Mouse (Mus musculus): Measurements from ENCODE around the gene Abhd4. TPM values are rescaled to one million over a fixed set of nuclear protein-coding genes. Genes with fewer than 3 reads are reported as not detected.

The Abhd4 gene
- polyA plus RNA-seq, 1 experiment from 2014 or later, result 36.6 TPM

GRCm38 (mm10) chr14:54232143-54232542 lies 21.8 kb upstream of the Abhd4 start:
- peaks cover 10% of the 10 kb centered on the region; the same call in 1 of the 2 replicates for H3K36me3 ChIP-seq
- no peak for ATAC-seq (ENCODE audit: low FRiP score, low read depth)
- 72% methylated on average over 9 of the region's 9 CpGs for WGBS
- H3K27me3 ChIP-seq, result peaks cover 5% of the 10 kb centered on the region; the same call in 1 of the 2 replicates
- no peak overlapping the region for H3K4me3 ChIP-seq
- H3K4me2 ChIP-seq (replicated peaks), result no peak overlapping the region
- 0 out of 2 replicates have a peak overlapping the region, but pooled peaks have one; percentile 22 for H3K27ac ChIP-seq (replicated peaks)
- no peaks in the 10 kb centered on the region for H3K9me3 ChIP-seq
- H3K4me1 ChIP-seq, result peaks cover 28% of the 10 kb centered on the region
- no peak overlapping the region for H3K9ac ChIP-seq (replicated peaks)

- H3K4me3 ChIP-seq, result no peak overlapping the region
- H3K4me1 ChIP-seq, result peaks cover 28% of the 10 kb centered on the region
- peaks cover 10% of the 10 kb centered on the region; the same call in 1 of the 2 replicates for H3K36me3 ChIP-seq
- WGBS, result 58% methylated on average over 9 of the region's 9 CpGs
- H3K27me3 ChIP-seq, result no peaks in the 10 kb centered on the region
- no peak overlapping the region for H3K4me2 ChIP-seq (replicated peaks)
- H3K9ac ChIP-seq (replicated peaks), result no peak overlapping the region
- no peak overlapping the region; the same call in 1 of the 2 replicates for H3K27ac ChIP-seq (replicated peaks)
- H3K9me3 ChIP-seq, result no peaks in the 10 kb centered on the region
- ATAC-seq (ENCODE audit: low FRiP score, low read depth), result no peak
Measured at GRCm38 (mm10) chr14:54232811-54233558, 21.0 kb upstream of the Abhd4 start.

- Histone ChIP-seq H3K9ac (replicated peaks) (no peak overlapping the region), H3K4me3 (no peak overlapping the region), H3K27me3 (no peaks in the 10 kb centered on the region), H3K4me2 (replicated peaks) (no peak overlapping the region), H3K27ac (replicated peaks) (0 out of 2 replicates have a peak overlapping the region, but pooled peaks have one; percentile 20), H3K4me1 (peaks cover 21% of the 10 kb centered on the region), H3K9me3 (no peaks in the 10 kb centered on the region), H3K36me3 (peaks cover 10% of the 10 kb centered on the region)
- no peak for ATAC-seq (ENCODE audit: low FRiP score, low read depth)
- WGBS, result 79% methylated on average over 16 of the region's 16 CpGs
Measured at GRCm38 (mm10) chr14:54233559-54234143, 20.3 kb upstream of the Abhd4 start.

- peaks cover 10% of the 10 kb centered on the region for H3K36me3 ChIP-seq
- H3K9me3 ChIP-seq, result no peaks in the 10 kb centered on the region
- 0 out of 2 replicates have a peak overlapping the region, but pooled peaks have one; percentile 31 for H3K9ac ChIP-seq (replicated peaks)
- H3K27me3 ChIP-seq, result no peaks in the 10 kb centered on the region
- peaks cover 13% of the 10 kb centered on the region for H3K4me1 ChIP-seq
- ATAC-seq (ENCODE audit: low FRiP score, low read depth), result no peak
- 0 out of 2 replicates have a peak overlapping the region, but pooled peaks have one; percentile 20 for H3K27ac ChIP-seq (replicated peaks)
- H3K4me3 ChIP-seq, result no peak overlapping the region
- WGBS, result 78% methylated on average over 20 of the region's 20 CpGs
- H3K4me2 ChIP-seq (replicated peaks), result no peak overlapping the region
Measured at GRCm38 (mm10) chr14:54234231-54235040, 19.6 kb upstream of the Abhd4 start.

GRCm38 (mm10) chr14:54235825-54236540 lies 18.0 kb upstream of the Abhd4 start:
- ATAC-seq (ENCODE audit: low FRiP score, low read depth), result no peak
- H3K4me1 ChIP-seq, result peaks cover 12% of the 10 kb centered on the region
- no peaks in the 10 kb centered on the region for H3K9me3 ChIP-seq
- no peaks in the 10 kb centered on the region for H3K27me3 ChIP-seq
- H3K27ac ChIP-seq (replicated peaks), result no peak overlapping the region
- H3K36me3 ChIP-seq, result peaks cover 18% of the 10 kb centered on the region
- H3K4me3 ChIP-seq, result no peak overlapping the region
- H3K9ac ChIP-seq (replicated peaks), result no peak overlapping the region
- no peak overlapping the region for H3K4me2 ChIP-seq (replicated peaks)
- 87% methylated on average over 5 of the region's 5 CpGs for WGBS

GRCm38 (mm10) chr14:54236881-54237280 lies 17.1 kb upstream of the Abhd4 start:
- Histone ChIP-seq H3K4me3 (no peak overlapping the region), H3K9me3 (no peaks in the 10 kb centered on the region), H3K27ac (replicated peaks) (no peak overlapping the region), H3K4me2 (replicated peaks) (no peak overlapping the region), H3K27me3 (no peaks in the 10 kb centered on the region), H3K4me1 (peaks cover 12% of the 10 kb centered on the region; the same call in 1 of the 2 replicates), H3K9ac (replicated peaks) (no peak overlapping the region), H3K36me3 (peaks cover 27% of the 10 kb centered on the region)
- 92% methylated on average over 5 of the region's 5 CpGs for WGBS
- no peak for ATAC-seq (ENCODE audit: low FRiP score, low read depth)

- H3K9ac ChIP-seq (replicated peaks), result no peak overlapping the region
- no peak overlapping the region for H3K4me2 ChIP-seq (replicated peaks)
- no peak overlapping the region for H3K4me3 ChIP-seq
- ATAC-seq (ENCODE audit: low FRiP score, low read depth), result peak; percentile 60; the same call in 1 of the 2 replicates
- H3K27me3 ChIP-seq, result no peaks in the 10 kb centered on the region
- H3K4me1 ChIP-seq, result peaks cover 7% of the 10 kb centered on the region
- peaks cover 35% of the 10 kb centered on the region for H3K36me3 ChIP-seq
- 25% methylated on average over 7 of the region's 7 CpGs for WGBS
- H3K27ac ChIP-seq (replicated peaks), result no peak overlapping the region
- no peaks in the 10 kb centered on the region for H3K9me3 ChIP-seq
Measured at GRCm38 (mm10) chr14:54239002-54239736, 14.8 kb upstream of the Abhd4 start.

GRCm38 (mm10) chr14:54240542-54240941 lies 13.4 kb upstream of the Abhd4 start:
- Histone ChIP-seq H3K27ac (replicated peaks) (no peak overlapping the region), H3K9ac (replicated peaks) (no peak overlapping the region), H3K27me3 (no peaks in the 10 kb centered on the region), H3K36me3 (peaks cover 25% of the 10 kb centered on the region), H3K4me1 (peaks cover 8% of the 10 kb centered on the region), H3K4me3 (no peak overlapping the region), H3K9me3 (no peaks in the 10 kb centered on the region), H3K4me2 (replicated peaks) (no peak overlapping the region)
- ATAC-seq (ENCODE audit: low FRiP score, low read depth), result no peak
- 81% methylated on average over 5 of the region's 5 CpGs for WGBS

GRCm38 (mm10) chr14:54244183-54244582 lies 9.8 kb upstream of the Abhd4 start:
- H3K4me3 ChIP-seq, result no peak overlapping the region
- no peaks in the 10 kb centered on the region for H3K27me3 ChIP-seq
- H3K4me2 ChIP-seq (replicated peaks), result no peak overlapping the region
- H3K9ac ChIP-seq (replicated peaks), result no peak overlapping the region
- peaks cover 41% of the 10 kb centered on the region for H3K36me3 ChIP-seq
- WGBS, result 48% methylated on average over 3 of the region's 3 CpGs
- no peak for ATAC-seq (ENCODE audit: low FRiP score, low read depth)
- no peaks in the 10 kb centered on the region for H3K9me3 ChIP-seq
- H3K4me1 ChIP-seq, result peaks cover 8% of the 10 kb centered on the region
- H3K27ac ChIP-seq (replicated peaks), result peak overlapping the region; percentile 63

GRCm38 (mm10) chr14:54246232-54246631 lies 7.8 kb upstream of the Abhd4 start:
- Histone ChIP-seq H3K9me3 (no peaks in the 10 kb centered on the region), H3K27ac (replicated peaks) (no peak overlapping the region), H3K4me1 (peaks cover 19% of the 10 kb centered on the region), H3K4me3 (no peak overlapping the region), H3K27me3 (no peaks in the 10 kb centered on the region), H3K9ac (replicated peaks) (no peak overlapping the region), H3K36me3 (peaks cover 33% of the 10 kb centered on the region), H3K4me2 (replicated peaks) (no peak overlapping the region)
- no peak for ATAC-seq (ENCODE audit: low FRiP score, low read depth)
- WGBS, result 91% methylated on average over 3 of the region's 3 CpGs

- no peak overlapping the region for H3K4me2 ChIP-seq (replicated peaks)
- no peak overlapping the region for H3K27ac ChIP-seq (replicated peaks)
- H3K4me3 ChIP-seq, result no peak overlapping the region
- H3K9me3 ChIP-seq, result no peaks in the 10 kb centered on the region
- H3K36me3 ChIP-seq, result peaks cover 19% of the 10 kb centered on the region; the same call in 1 of the 2 replicates
- peaks cover 24% of the 10 kb centered on the region for H3K4me1 ChIP-seq
- ATAC-seq (ENCODE audit: low FRiP score, low read depth), result no peak
- 80% methylated on average over 9 of the region's 9 CpGs for WGBS
- H3K27me3 ChIP-seq, result no peaks in the 10 kb centered on the region
- H3K9ac ChIP-seq (replicated peaks), result no peak overlapping the region
Measured at GRCm38 (mm10) chr14:54249326-54249725, 4.7 kb upstream of the Abhd4 start.

All from midbrain, embryonic 12.5 days (tissue).